Comparison of ENCODE assay signal across 10 mouse cellular contexts in the genomic region with DNA sequence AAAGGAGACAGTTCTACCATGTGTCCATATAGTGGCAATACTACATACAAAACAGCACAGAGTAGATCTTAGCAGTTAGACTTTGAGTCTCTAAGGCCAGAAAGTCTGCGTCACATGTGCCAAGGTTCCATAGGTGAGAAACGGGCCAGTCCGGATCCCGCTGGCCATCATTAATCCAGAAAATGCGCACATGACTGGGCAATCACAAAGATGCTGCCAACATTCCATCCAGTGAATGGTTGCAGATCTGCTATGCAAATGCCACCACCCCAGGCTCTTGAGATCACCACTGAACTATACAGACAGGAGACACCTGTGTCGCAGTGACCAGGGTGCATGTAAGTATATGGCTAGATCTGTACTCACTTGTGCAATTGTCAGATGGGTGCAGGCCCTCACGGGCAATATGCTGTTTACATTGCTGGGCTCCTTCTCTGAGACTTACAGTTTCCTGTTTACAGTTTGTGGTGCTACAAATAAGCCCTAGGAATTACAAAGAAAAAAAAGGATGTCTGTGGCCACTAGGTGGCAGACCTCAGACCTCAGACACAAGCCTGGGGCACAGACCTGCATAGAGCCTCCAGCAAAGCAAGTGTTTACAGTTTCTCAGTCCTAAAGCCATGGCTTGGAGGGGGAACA. TPM values are rescaled to one million over a fixed set of nuclear protein-coding genes. Genes with fewer than 3 reads are reported as not detected.
DNase-seq lines count a peak whose midpoint lies in the region; ATAC-seq and TF ChIP-seq lines count a peak whose summit lies in the region.
"Had no signal": no experiment of that assay in that cellular context is flagged by ENCODE, and none has a peak within 500 bp of the region (broad histone marks: within the 10 kb centered on the region; RNA-seq: fewer than 3 reads in every experiment).

No protein-coding gene starts in this region.

- no peak for TF ChIP-seq EP300 in stomach, postnatal 0 days (optimal IDR thresholded peaks at IDR 0.05)

- H3K36me3 ChIP-seq in embryonic facial prominence, embryonic 11.5 days (replicated peaks; ENCODE audit: control insufficient read depth, insufficient read depth, low read depth, low read length): no peaks in the 10 kb centered on the region
- no peaks in the 10 kb centered on the region for H3K36me3 ChIP-seq in hindbrain, embryonic 10.5 days
- H3K36me3 ChIP-seq in midbrain, embryonic 11.5 days (ENCODE audit: control insufficient read depth, insufficient read depth, low read length): no peaks in the 10 kb centered on the region
- no peaks in the 10 kb centered on the region for H3K36me3 ChIP-seq in stomach, postnatal 0 days (ENCODE audit: control insufficient read depth, insufficient read depth, low read length)
- H3K36me3 ChIP-seq: embryonic facial prominence, embryonic 12.5 days; liver, embryonic 13.5 days had no signal

- no peak overlapping the region for H3K4me3 ChIP-seq in embryonic facial prominence, embryonic 11.5 days (ENCODE audit: low read depth, low read length)
- no peak overlapping the region for H3K4me3 ChIP-seq in hindbrain, embryonic 10.5 days
- no peak overlapping the region for H3K4me3 ChIP-seq in midbrain, embryonic 11.5 days (ENCODE audit: low read depth, low read length)
- no peak overlapping the region for H3K4me3 ChIP-seq in stomach, postnatal 0 days (ENCODE audit: low read depth, low read length)
- H3K4me3 ChIP-seq: embryonic facial prominence, embryonic 12.5 days; liver, embryonic 13.5 days had no signal

- H3K4me1 ChIP-seq in embryonic facial prominence, embryonic 11.5 days (ENCODE audit: control insufficient read depth, insufficient read depth, low read length): no peaks in the 10 kb centered on the region
- peaks cover 43% of the 10 kb centered on the region for H3K4me1 ChIP-seq in hindbrain, embryonic 10.5 days (replicated peaks)
- H3K4me1 ChIP-seq in midbrain, embryonic 11.5 days (ENCODE audit: control insufficient read depth, insufficient read depth, low read length): peaks cover 20% of the 10 kb centered on the region
- no peaks in the 10 kb centered on the region for H3K4me1 ChIP-seq in stomach, postnatal 0 days (replicated peaks; ENCODE audit: control insufficient read depth, insufficient read depth)

- DNase-seq in ovary, postnatal 36 days (ENCODE audit: low spot score): peak; percentile 27
- DNase-seq in ovary, adult 18-20 months (ENCODE audit: low spot score): no peak
- peak; percentile 58 for DNase-seq in adrenal gland, postnatal 10 days
- DNase-seq in embryonic facial prominence, embryonic 11.5 days (ENCODE audit: low spot score): peak; percentile 75
- DNase-seq in hindbrain, embryonic 10.5 days (ENCODE audit: low spot score): peak; percentile 49
- DNase-seq in layer of hippocampus, postnatal 36 days: peak; percentile 42
- DNase-seq in midbrain, embryonic 11.5 days (ENCODE audit: low spot score, missing footprints): peak; percentile 90
- peak; percentile 49 for DNase-seq in stomach, postnatal 0 days (ENCODE audit: low spot score)
- DNase-seq: liver, embryonic 13.5 days had no signal

- H3K27ac ChIP-seq in embryonic facial prominence, embryonic 11.5 days (replicated peaks; ENCODE audit: low read depth, low read length): no peak overlapping the region
- H3K27ac ChIP-seq in hindbrain, embryonic 10.5 days: no peak overlapping the region
- H3K27ac ChIP-seq in midbrain, embryonic 11.5 days (ENCODE audit: low read depth, low read length): no peak overlapping the region
- no peak overlapping the region for H3K27ac ChIP-seq in stomach, postnatal 0 days (replicated peaks)
- H3K27ac ChIP-seq: embryonic facial prominence, embryonic 12.5 days; liver, embryonic 13.5 days had no signal

- H3K27me3 ChIP-seq in embryonic facial prominence, embryonic 11.5 days (ENCODE audit: control insufficient read depth, insufficient read depth, low read length): no peaks in the 10 kb centered on the region
- H3K27me3 ChIP-seq in hindbrain, embryonic 10.5 days (ENCODE audit: insufficient read depth, poor library complexity, severe bottlenecking): peaks cover 35% of the 10 kb centered on the region
- H3K27me3 ChIP-seq in midbrain, embryonic 11.5 days (ENCODE audit: control insufficient read depth, insufficient read depth, low read length): peaks cover 11% of the 10 kb centered on the region
- H3K27me3 ChIP-seq in stomach, postnatal 0 days (ENCODE audit: control insufficient read depth, insufficient read depth, low read length): no peaks in the 10 kb centered on the region
- H3K27me3 ChIP-seq: embryonic facial prominence, embryonic 12.5 days had no signal

- H3K9me3 ChIP-seq in embryonic facial prominence, embryonic 11.5 days (replicated peaks; ENCODE audit: control insufficient read depth, low read length): no peaks in the 10 kb centered on the region
- H3K9me3 ChIP-seq in hindbrain, embryonic 10.5 days: no peaks in the 10 kb centered on the region
- H3K9me3 ChIP-seq in midbrain, embryonic 11.5 days (ENCODE audit: control insufficient read depth, low read length): no peaks in the 10 kb centered on the region
- no peaks in the 10 kb centered on the region for H3K9me3 ChIP-seq in stomach, postnatal 0 days (ENCODE audit: control insufficient read depth, low read length)
- H3K9me3 ChIP-seq: embryonic facial prominence, embryonic 12.5 days; liver, embryonic 13.5 days had no signal

- WGBS in embryonic facial prominence, embryonic 11.5 days: 77% methylated on average over 7 of the region's 7 CpGs
- 78% methylated on average over 7 of the region's 7 CpGs for WGBS in hindbrain, embryonic 10.5 days
- WGBS in midbrain, embryonic 11.5 days: 67% methylated on average over 7 of the region's 7 CpGs
- WGBS in stomach, postnatal 0 days: 73% methylated on average over 7 of the region's 7 CpGs

- no peak overlapping the region for H3K9ac ChIP-seq in embryonic facial prominence, embryonic 11.5 days (replicated peaks; ENCODE audit: low read length)
- no peak overlapping the region for H3K9ac ChIP-seq in midbrain, embryonic 11.5 days (ENCODE audit: low read length)
- no peak overlapping the region for H3K9ac ChIP-seq in stomach, postnatal 0 days (ENCODE audit: low read length)
- H3K9ac ChIP-seq: embryonic facial prominence, embryonic 12.5 days; liver, embryonic 13.5 days had no signal

- H3K4me2 ChIP-seq in embryonic facial prominence, embryonic 11.5 days (ENCODE audit: low read depth, low read length): no peak overlapping the region
- H3K4me2 ChIP-seq in midbrain, embryonic 11.5 days: no peak overlapping the region
- no peak overlapping the region for H3K4me2 ChIP-seq in stomach, postnatal 0 days (replicated peaks; ENCODE audit: low read depth)
- H3K4me2 ChIP-seq: embryonic facial prominence, embryonic 12.5 days; liver, embryonic 13.5 days had no signal

- TF ChIP-seq CTCF in stomach, postnatal 0 days (IDR thresholded peaks at IDR 0.05; ENCODE audit: low read depth): peak; percentile 85

- ATAC-seq in embryonic facial prominence, embryonic 11.5 days (replicated peaks; ENCODE audit: insufficient number of reproducible peaks, low FRiP score, low TSS enrichment, low read depth): 0 out of 2 replicates have a peak, but pooled peaks have one; percentile 16
- peak; percentile 36; the same call in 1 of the 2 replicates for ATAC-seq in midbrain, embryonic 11.5 days (ENCODE audit: low FRiP score)
- peak; percentile 57; the same call in 1 of the 2 replicates for ATAC-seq in stomach, postnatal 0 days (ENCODE audit: low FRiP score, low TSS enrichment)

RNA-seq across cellular contexts. Expression of gene Gm20696, which starts 4.0 kb away (rescaled TPM):
- 1 to 10 TPM; 2.4 to 6.6 TPM for total RNA-seq in adrenal gland, postnatal 10 days (2021)
- 2.5 and 3.0 TPM in 2 replicates for polyA plus RNA-seq in embryonic facial prominence, embryonic 11.5 days (2014; fragmentation: Nextera tagmentation; extraction: Ambion mirVana)
- polyA plus RNA-seq in hindbrain, embryonic 10.5 days (2016; fragmentation: Nextera tagmentation; extraction: Ambion mirVana): 3.0 and 3.2 TPM in 2 replicates
- 10 to 100 TPM in 1 of 2 experiments, 1 to 10 TPM in 1; 4.9 to 10.1 TPM for total RNA-seq in layer of hippocampus, postnatal 36 days (2021)
- polyA plus RNA-seq in midbrain, embryonic 11.5 days (2014; fragmentation: Nextera tagmentation; extraction: Ambion mirVana): 2.5 and 3.4 TPM in 2 replicates
- polyA plus RNA-seq in stomach, postnatal 0 days (2015; fragmentation: Nextera tagmentation; extraction: Ambion mirVana): 1.4 and 1.8 TPM in 2 replicates

RNA-seq across cellular contexts. Expression of gene Eif4e3, which starts 4.0 kb away (rescaled TPM):
- total RNA-seq in adrenal gland, postnatal 10 days (2021): 10 to 100 TPM; 26.0 to 27.0 TPM
- polyA plus RNA-seq in embryonic facial prominence, embryonic 11.5 days (2014; fragmentation: Nextera tagmentation; extraction: Ambion mirVana): 16.8 and 19.3 TPM in 2 replicates
- polyA plus RNA-seq in hindbrain, embryonic 10.5 days (2016; fragmentation: Nextera tagmentation; extraction: Ambion mirVana): 12.0 and 15.7 TPM in 2 replicates
- 10 to 100 TPM; 23.5 to 25.5 TPM for total RNA-seq in layer of hippocampus, postnatal 36 days (2021)
- polyA plus RNA-seq in midbrain, embryonic 11.5 days (2014; fragmentation: Nextera tagmentation; extraction: Ambion mirVana): 16.2 and 17.5 TPM in 2 replicates
- 7.8 and 8.3 TPM in 2 replicates for polyA plus RNA-seq in stomach, postnatal 0 days (2015; fragmentation: Nextera tagmentation; extraction: Ambion mirVana)

RNA-seq across cellular contexts. Expression of gene Gpr27, which starts 21.9 kb away (rescaled TPM):
- 1 to 10 TPM; 3.7 to 4.6 TPM for total RNA-seq in adrenal gland, postnatal 10 days (2021)
- polyA plus RNA-seq in embryonic facial prominence, embryonic 11.5 days (2014; fragmentation: Nextera tagmentation; extraction: Ambion mirVana): 2.8 and 4.6 TPM in 2 replicates
- 0.98 and 2.1 TPM in 2 replicates for polyA plus RNA-seq in hindbrain, embryonic 10.5 days (2016; fragmentation: Nextera tagmentation; extraction: Ambion mirVana)
- 10 to 100 TPM; 61.0 to 64.1 TPM for total RNA-seq in layer of hippocampus, postnatal 36 days (2021)
- 3.0 and 3.8 TPM in 2 replicates for polyA plus RNA-seq in midbrain, embryonic 11.5 days (2014; fragmentation: Nextera tagmentation; extraction: Ambion mirVana)
- polyA plus RNA-seq in stomach, postnatal 0 days (2015; fragmentation: Nextera tagmentation; extraction: Ambion mirVana): 2.5 and 2.9 TPM in 2 replicates

RNA-seq across cellular contexts. Expression of gene Prok2, which starts 55.6 kb away (rescaled TPM):
- total RNA-seq in adrenal gland, postnatal 10 days (2021): not detected
- polyA plus RNA-seq in embryonic facial prominence, embryonic 11.5 days (2014; fragmentation: Nextera tagmentation; extraction: Ambion mirVana): 0.14 TPM in 1 of 2 replicates, not detected in the other
- polyA plus RNA-seq in hindbrain, embryonic 10.5 days (2016; fragmentation: Nextera tagmentation; extraction: Ambion mirVana): not detected in 2 replicates
- total RNA-seq in layer of hippocampus, postnatal 36 days (2021): 1 to 10 TPM in 1 of 2 experiments, under 1 TPM in 1; 0.85 to 1.1 TPM
- polyA plus RNA-seq in midbrain, embryonic 11.5 days (2014; fragmentation: Nextera tagmentation; extraction: Ambion mirVana): not detected in 2 replicates
- 0.15 TPM in 1 of 2 replicates, not detected in the other for polyA plus RNA-seq in stomach, postnatal 0 days (2015; fragmentation: Nextera tagmentation; extraction: Ambion mirVana)
- polyA plus RNA-seq: liver, embryonic 13.5 days had no signal
